Mouse (Mus musculus) inflammation-experienced regulatory T-cells, adult 6 months (primary cell): Measurements from ENCODE around the gene Muc3. TPM values are rescaled to one million over a fixed set of nuclear protein-coding genes. Genes with fewer than 3 reads are reported as not detected.
"Not testable (repeated sequence)": the region's sequence is repeated elsewhere in the genome, so short reads cannot be mapped to it uniquely, and the experiment has no call there.

Experiments
- ATAC-seq: one replicate; pipeline ENCODE4 v1.8.0; 2017
- polyA plus RNA-seq, 3 experiments: library from polyadenylated mRNA; unstranded; fragments of 100-300 nt; shearing (Covaris generic); gene quantifications; one replicate each; pipeline ENCODE4 v1.2.1; 2017

The Muc3 gene
- polyA plus RNA-seq, 3 experiments from 2014 or later = not detected

GRCm38 (mm10) chr5:137121280-137121679 is 27.8 kb downstream of the Muc3 start:
- no peak for ATAC-seq

DNA sequence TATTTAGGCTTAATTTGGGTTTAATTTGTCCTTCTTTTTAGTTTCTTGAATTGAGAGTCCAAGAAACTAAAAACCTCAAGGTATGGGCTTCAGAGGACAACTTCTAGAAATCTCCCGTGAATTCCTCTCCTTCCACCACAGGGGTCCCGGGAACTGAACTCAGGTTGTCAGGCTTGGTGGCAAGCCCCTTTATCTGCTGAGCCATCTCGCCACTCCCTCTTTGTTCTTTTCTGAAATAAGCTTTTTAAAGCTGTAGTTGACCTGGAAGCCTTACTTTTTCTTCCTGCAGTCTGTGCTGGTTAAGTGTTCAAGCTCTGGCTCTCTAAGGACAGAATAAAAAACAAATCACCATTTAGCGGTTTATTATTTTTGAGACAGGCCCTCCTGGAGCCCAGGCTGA is 30.2 kb downstream of the Muc3 start:
- ATAC-seq = no peak

- ATAC-seq = not testable (repeated sequence)
Measured at GRCm38 (mm10) chr5:137117994-137118393, 31.1 kb downstream of the Muc3 start.

- ATAC-seq = no peak
Measured at GRCm38 (mm10) chr5:137116987-137117386, 32.1 kb downstream of the Muc3 start.

- peak; percentile 91 for ATAC-seq
Measured at GRCm38 (mm10) chr5:137115866-137116847, 33.0 kb downstream of the Muc3 start, which contains the start of gene Trim56. Trim56 (minus strand) TSS chr5:137116209.

DNA sequence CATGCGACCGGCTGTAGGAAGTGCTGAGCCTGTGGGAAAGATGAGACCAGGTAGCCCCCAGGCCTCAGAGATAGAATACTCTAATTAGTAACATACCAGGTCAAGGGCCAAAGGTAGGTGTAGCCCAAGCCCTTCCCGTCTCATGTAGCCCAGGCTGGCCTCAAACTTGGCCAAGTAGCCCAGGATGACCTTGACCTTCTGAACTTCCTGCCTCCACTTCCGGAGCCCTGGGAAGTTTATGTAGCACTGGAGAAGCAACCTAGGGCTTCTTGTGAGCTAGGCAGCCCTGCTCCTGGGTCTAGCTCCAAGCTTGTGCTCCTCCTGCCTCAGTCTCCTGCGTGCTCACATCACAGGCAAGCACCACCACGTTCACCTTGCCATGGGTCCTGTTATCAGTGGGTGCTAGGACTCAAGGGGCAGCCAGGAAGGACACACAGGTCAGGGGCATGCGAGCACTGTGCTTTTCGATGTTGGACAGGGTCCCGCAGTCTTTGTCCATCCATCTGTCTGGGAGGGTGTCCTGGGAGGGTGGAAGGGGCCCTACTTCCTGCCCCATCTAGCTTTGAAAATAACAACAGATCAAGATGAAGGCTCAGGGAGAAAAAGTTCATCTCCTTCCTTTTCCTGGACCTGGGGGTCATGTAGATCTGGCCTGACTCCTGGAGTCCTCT is 34.1 kb downstream of the Muc3 start:
- no peak for ATAC-seq

GRCm38 (mm10) chr5:137111542-137112408 is 37.3 kb downstream of the Muc3 start:
- no peak for ATAC-seq

DNA sequence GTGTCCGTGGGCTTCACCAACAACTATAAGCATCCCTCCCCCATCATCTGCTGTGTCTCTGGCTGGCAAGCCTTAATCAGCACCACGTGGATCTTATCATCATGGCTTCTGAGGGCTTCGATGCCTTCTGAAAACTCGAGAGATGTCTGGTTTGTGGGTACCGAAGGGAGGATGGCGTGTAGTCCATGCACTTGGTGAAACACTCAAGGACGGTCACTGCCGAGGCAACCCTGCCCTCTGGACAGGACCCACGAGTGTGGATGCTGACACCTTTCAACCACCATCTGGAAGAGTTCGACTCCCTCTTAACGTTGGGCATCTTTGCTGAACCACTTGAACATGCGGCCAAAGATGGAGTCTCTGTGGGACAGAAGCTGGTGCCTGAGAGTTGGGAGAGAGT is 38.3 kb downstream of the Muc3 start:
- no peak for ATAC-seq

DNA sequence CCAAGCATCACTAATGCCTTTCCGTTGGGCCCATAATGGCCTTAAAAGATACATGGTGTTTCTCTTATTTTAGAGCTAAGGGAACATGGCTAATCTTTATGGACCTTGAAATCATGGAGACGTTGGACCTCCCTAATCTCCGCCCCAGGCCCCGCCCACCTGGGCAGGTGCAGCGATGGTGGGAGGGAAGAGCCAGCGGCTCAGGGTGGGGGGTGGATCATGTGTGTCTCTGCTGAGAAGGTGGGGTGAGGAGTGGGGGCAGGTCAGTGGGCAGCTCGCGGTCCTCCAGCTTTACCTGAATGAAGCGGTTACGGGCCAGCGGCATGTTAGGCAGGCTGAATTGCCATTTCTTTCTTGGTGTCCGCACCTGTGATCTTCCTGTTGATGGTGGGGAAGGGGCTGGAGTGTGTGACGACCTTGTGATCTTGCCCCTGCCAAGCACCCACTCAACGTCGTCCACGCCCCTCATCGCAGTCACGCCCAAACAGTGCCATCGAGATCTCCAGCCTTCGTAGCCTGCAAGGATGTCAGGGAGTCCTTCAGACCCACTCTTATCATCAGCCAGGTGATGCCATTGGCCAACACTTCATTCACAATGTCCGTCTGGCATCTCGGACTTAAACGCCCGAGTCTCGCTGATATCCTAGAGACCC is 39.1 kb downstream of the Muc3 start:
- ATAC-seq = no peak

DNA sequence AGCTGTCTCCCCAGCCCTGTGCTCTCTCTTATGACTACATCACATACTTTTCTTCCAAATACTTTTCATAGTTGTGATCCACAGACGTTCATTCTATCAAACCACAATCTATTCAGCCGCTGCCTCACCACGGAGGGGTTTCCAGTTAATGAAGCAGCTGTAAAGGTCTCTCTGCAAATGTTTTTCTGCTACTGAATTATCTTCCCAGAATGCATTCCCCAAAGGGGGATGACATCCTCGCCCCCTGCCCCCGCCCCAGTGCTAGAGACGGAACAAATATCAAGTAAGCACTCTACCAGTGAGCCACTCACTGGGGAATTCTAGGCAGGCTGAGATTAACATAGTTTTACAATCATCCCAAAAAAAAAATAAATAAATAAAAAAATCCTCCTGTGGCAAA is 41.0 kb downstream of the Muc3 start:
- no peak for ATAC-seq

- ATAC-seq = no peak
Measured at GRCm38 (mm10) chr5:137107670-137108069, 41.5 kb downstream of the Muc3 start.

DNA sequence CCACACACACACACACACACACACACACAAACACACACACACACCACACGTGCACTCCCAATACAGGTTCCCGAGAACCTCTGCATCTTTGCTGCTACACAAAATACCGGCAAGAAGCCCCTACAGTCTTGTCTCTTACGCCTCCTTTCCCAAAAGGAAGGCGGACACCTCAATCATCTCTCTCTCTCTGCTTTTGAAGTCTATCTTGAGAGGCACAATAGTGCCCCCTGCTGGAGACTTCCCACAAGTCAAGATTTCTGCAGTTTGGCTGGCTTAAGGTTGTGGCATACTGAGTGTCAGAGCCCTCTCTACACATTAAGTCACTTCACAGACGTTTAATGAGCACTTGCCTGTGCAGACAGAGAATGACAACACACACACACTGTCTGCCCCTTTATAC is 42.1 kb downstream of the Muc3 start:
- peak; percentile 42 for ATAC-seq

DNA sequence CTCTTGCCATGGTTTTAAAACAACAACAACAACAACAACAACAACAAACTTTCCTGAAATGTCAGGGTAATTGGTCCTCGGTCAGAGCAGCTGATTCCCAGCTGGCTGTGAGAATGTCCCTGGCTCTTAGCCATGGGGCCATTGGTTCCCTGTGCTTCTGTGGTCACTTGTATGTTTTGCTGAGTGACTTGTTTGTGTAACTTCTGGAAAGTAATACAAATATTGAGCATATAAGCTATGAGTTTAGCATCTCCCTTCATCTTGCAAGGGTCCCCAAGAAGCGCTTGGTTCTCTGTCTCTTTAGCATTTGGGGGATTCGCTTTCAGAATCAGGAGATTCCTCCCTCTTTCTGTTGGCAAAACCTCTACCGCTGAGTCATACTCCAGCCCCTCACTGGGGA is 42.7 kb downstream of the Muc3 start:
- no peak for ATAC-seq

GRCm38 (mm10) chr5:137103969-137104368 is 45.2 kb downstream of the Muc3 start:
- ATAC-seq = no peak

DNA sequence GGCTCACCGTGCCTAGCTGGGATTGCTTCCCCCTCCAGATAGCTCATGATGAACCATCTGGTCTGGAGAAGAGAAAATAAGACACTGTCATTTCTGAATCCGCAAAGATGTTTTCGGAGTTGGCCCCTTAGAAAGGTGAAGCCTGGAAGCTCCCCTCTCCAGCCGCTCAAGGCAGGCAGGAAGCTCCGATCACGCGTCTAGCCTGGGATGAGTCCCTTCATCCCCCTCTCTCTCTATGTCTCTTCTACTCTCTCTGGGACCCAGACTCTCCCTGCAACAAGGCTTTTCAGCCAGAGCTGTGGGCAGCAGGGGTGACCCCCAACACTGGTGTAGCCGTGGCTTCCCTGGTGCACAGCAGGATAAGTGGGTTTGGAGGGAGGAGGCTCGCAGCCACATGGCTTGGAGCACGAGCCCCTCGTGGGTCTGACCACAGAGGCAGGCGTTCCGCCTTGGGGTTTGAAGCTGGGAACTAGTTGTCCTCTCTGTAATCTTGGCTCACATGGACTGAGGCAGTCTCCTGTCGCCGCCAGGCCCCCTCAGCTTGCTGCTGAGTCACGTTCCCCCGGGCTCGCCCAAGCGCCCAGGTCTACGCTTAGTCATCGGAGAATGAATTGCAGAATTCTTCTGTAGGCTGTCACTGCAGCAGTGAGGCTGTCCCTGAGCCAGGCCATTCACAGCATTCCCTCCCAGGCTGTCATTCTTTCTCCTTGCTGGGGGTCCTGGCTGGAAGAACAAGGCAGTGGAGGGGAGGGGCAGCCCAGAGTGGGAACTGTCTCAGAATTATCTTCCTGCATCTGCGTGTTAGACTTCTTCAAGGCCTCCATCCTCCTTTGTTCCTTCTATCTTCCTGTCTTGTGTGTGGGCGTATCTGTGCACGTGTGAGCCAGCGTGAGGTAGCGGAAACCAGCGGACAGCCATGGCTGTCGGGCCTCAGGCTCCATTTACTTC is 46.3 kb downstream of the Muc3 start:
- peak; percentile 89 for ATAC-seq

DNA sequence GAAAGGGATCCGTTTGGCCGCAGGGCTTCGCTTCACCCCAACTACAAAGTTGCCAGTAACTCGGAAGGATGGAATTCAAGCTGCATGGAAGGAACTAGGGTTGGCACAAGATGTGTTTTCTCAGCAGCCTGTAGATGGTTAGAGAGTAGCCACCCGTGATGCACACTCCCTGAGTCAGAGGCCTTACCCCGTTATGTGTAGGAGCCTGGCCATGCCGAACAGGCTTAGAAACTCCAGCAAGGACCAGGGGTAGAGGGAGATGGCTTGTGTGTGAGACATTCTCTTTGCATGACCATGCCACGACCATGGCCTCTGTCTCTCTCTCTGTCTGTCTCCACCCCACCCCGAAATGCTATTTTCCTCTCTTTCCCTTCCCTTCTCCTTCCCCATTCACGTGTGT is 47.0 kb downstream of the Muc3 start:
- no peak for ATAC-seq

DNA sequence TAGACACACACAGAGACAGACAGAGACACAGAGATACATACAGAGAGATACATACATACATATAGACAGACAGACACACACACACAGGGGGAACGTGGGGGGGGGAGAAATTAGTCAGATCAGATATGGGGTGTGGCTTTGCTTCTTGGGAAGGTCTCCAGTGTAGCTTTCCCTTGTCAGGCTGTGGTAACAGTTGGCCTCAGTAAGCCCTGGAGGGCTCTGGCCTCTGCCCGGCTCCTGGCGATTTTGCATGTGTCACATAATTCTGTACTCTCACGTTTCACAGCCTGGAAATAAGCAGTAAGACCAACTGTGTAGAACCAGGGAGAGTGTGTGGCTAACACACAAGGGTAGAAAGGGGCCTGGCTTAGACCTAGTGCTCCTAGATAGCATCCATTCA is 48.5 kb downstream of the Muc3 start:
- no peak for ATAC-seq

DNA sequence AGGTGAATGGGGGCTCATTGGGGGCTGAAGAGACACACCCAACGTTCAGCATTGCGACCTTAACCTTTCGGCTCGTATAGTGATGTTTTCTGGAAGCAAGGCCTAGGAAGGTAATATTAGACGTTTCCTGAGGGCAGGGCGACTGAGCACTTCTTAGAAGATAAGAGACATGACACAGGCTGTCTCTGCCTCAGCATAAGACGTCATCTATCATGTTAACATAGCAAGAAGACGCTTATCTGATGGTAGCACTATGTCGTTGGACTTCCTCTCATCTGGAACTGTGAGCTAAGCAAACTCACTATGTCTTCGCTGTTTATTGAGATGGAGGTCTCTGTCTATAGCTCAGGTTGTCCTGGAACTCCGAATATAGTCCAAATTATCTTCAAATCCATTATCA is 50.7 kb downstream of the Muc3 start:
- ATAC-seq = no peak

- no peak for ATAC-seq
Measured at GRCm38 (mm10) chr5:137096037-137096436, 53.1 kb downstream of the Muc3 start.

GRCm38 (mm10) chr5:137095135-137095534 is 54.0 kb downstream of the Muc3 start:
- ATAC-seq = no peak

- ATAC-seq = no peak
Measured at GRCm38 (mm10) chr5:137093720-137094119, 55.4 kb downstream of the Muc3 start.
